ENCODE assay signal across 22 mouse cellular contexts in the genomic region with DNA sequence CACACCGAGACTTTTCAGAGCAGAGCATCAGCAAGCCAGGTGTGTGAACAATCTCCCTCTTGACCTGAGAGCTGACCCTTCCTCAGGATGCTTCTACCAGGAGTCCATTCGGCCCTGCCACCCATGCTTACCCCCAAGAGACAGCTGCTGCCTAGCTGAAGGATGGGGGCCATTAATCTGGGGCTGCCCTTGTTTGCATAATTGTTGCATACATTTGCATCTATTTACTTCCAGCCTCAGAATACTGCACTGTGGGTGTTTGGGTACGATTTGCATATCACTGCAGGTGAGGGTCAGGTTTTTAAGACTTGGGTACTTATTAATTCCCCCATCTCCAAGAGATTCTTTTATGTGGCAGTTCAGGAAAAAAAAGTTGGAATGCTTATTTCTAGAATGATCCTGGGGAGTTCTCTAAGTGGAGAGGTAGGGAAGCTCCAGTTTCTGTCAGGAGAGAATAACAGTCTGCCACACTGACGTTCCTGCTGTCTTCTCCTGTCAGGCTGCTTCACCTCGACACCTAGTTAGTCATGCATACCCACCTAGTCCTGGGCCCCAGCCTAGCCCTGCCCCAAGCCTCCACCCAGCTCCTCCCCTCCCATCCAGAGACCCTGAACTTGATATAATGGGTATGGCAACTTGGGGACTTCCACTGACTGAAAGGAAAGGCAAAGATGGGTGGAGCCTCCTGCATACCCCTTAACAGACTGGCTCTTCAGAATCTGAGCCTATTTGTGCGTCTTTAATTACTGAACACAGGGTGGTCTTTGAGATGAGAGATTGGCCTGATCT. TPM values are rescaled to one million over a fixed set of nuclear protein-coding genes. Genes with fewer than 3 reads are reported as not detected.
DNase-seq lines count a peak whose midpoint lies in the region; ATAC-seq lines count a peak whose summit lies in the region.
"Had no signal": no experiment of that assay in that cellular context is flagged by ENCODE, and none has a peak within 500 bp of the region (broad histone marks: within the 10 kb centered on the region; RNA-seq: fewer than 3 reads in every experiment).

No protein-coding gene starts in this region.

- no peak overlapping the region for H3K9ac ChIP-seq in midbrain, embryonic 12.5 days (replicated peaks)
- no peak overlapping the region for H3K9ac ChIP-seq in forebrain, embryonic 15.5 days (replicated peaks)
- no peak overlapping the region for H3K9ac ChIP-seq in neural tube, embryonic 12.5 days
- H3K9ac ChIP-seq: embryonic facial prominence, embryonic 13.5 days; limb, embryonic 15.5 days; liver, embryonic 15.5 days had no signal

- WGBS in midbrain, embryonic 12.5 days, result 28% methylated on average over 6 of the region's 6 CpGs
- WGBS in midbrain, embryonic 10.5 days, result 38% methylated on average over 6 of the region's 6 CpGs
- WGBS in forebrain, embryonic 15.5 days, result 7% methylated on average over 6 of the region's 6 CpGs
- WGBS in neural tube, embryonic 12.5 days, result 19% methylated on average over 6 of the region's 6 CpGs

- H3K4me1 ChIP-seq in midbrain, embryonic 12.5 days, result peaks cover 17% of the 10 kb centered on the region
- H3K4me1 ChIP-seq in midbrain, embryonic 10.5 days, result peaks cover 6% of the 10 kb centered on the region
- H3K4me1 ChIP-seq in forebrain, embryonic 15.5 days, result peaks cover 30% of the 10 kb centered on the region
- H3K4me1 ChIP-seq in neural tube, embryonic 12.5 days, result peaks cover 15% of the 10 kb centered on the region
- H3K4me1 ChIP-seq: limb, embryonic 15.5 days; liver, embryonic 15.5 days had no signal

- DNase-seq in midbrain, embryonic 10.5 days (ENCODE audit: low spot score), result no peak
- peak; percentile 23 for DNase-seq in ES-CJ7 (ENCODE audit: low read depth, low spot score)
- no peak for DNase-seq in spleen, postnatal 4 days (ENCODE audit: low spot score in 2 of 2)
- DNase-seq in right cerebral cortex, postnatal 4 days, result no peak
- no peak for DNase-seq in thymus, postnatal 4 days
- DNase-seq: adrenal gland, adult 8-10 months; cerebellum, adult 9-11 months; gastrocnemius, postnatal 25 days; kidney, adult 11 months; thymus, postnatal 14 days had no signal

- H3K27me3 ChIP-seq in midbrain, embryonic 12.5 days, result no peaks in the 10 kb centered on the region
- H3K27me3 ChIP-seq in midbrain, embryonic 10.5 days (ENCODE audit: low read depth, poor library complexity, severe bottlenecking), result no peaks in the 10 kb centered on the region
- H3K27me3 ChIP-seq in forebrain, embryonic 15.5 days, result no peaks in the 10 kb centered on the region
- H3K27me3 ChIP-seq in neural tube, embryonic 12.5 days (replicated peaks), result no peaks in the 10 kb centered on the region; the same call in 1 of the 2 replicates
- H3K27me3 ChIP-seq: embryonic facial prominence, embryonic 13.5 days; limb, embryonic 15.5 days; liver, embryonic 15.5 days; Patski had no signal

- H3K27ac ChIP-seq in midbrain, embryonic 12.5 days (replicated peaks), result 0 out of 2 replicates have a peak overlapping the region, but pooled peaks have one; percentile 27
- no peak overlapping the region for H3K27ac ChIP-seq in midbrain, embryonic 10.5 days (replicated peaks)
- peak overlapping the region; percentile 80 for H3K27ac ChIP-seq in forebrain, embryonic 15.5 days (replicated peaks)
- H3K27ac ChIP-seq in neural tube, embryonic 12.5 days, result 0 out of 2 replicates have a peak overlapping the region, but pooled peaks have one; percentile 10
- H3K27ac ChIP-seq: embryonic facial prominence, embryonic 13.5 days; kidney, postnatal 0 days; limb, embryonic 15.5 days; liver, embryonic 15.5 days; macrophage had no signal

- 0 out of 2 replicates have a peak, but pooled peaks have one; percentile 34 for ATAC-seq in midbrain, embryonic 12.5 days (ENCODE audit: low FRiP score, low read depth)
- peak; percentile 74 for ATAC-seq in forebrain, embryonic 15.5 days (replicated peaks)
- ATAC-seq in neural tube, embryonic 12.5 days (ENCODE audit: low FRiP score, low read depth), result peak; percentile 87
- ATAC-seq: Patski had no signal

- H3K36me3 ChIP-seq in midbrain, embryonic 12.5 days, result no peaks in the 10 kb centered on the region
- H3K36me3 ChIP-seq in midbrain, embryonic 10.5 days, result no peaks in the 10 kb centered on the region
- no peaks in the 10 kb centered on the region for H3K36me3 ChIP-seq in forebrain, embryonic 15.5 days
- H3K36me3 ChIP-seq in neural tube, embryonic 12.5 days, result no peaks in the 10 kb centered on the region
- H3K36me3 ChIP-seq: embryonic facial prominence, embryonic 13.5 days; limb, embryonic 15.5 days; liver, embryonic 15.5 days had no signal

- H3K4me2 ChIP-seq in midbrain, embryonic 12.5 days (replicated peaks), result no peak overlapping the region
- H3K4me2 ChIP-seq in forebrain, embryonic 15.5 days (replicated peaks), result peak overlapping the region; percentile 15; the same call in 1 of the 2 replicates
- H3K4me2 ChIP-seq in neural tube, embryonic 12.5 days (replicated peaks), result no peak overlapping the region
- H3K4me2 ChIP-seq: embryonic facial prominence, embryonic 13.5 days; limb, embryonic 15.5 days; liver, embryonic 15.5 days had no signal

- no peaks in the 10 kb centered on the region for H3K9me3 ChIP-seq in midbrain, embryonic 12.5 days
- no peaks in the 10 kb centered on the region for H3K9me3 ChIP-seq in midbrain, embryonic 10.5 days (replicated peaks)
- H3K9me3 ChIP-seq in forebrain, embryonic 15.5 days, result no peaks in the 10 kb centered on the region
- H3K9me3 ChIP-seq in neural tube, embryonic 12.5 days, result no peaks in the 10 kb centered on the region
- H3K9me3 ChIP-seq: embryonic facial prominence, embryonic 13.5 days; limb, embryonic 15.5 days; liver, embryonic 15.5 days had no signal

- no peak overlapping the region for H3K4me3 ChIP-seq in midbrain, embryonic 12.5 days
- no peak overlapping the region for H3K4me3 ChIP-seq in midbrain, embryonic 10.5 days
- no peak overlapping the region for H3K4me3 ChIP-seq in forebrain, embryonic 15.5 days
- H3K4me3 ChIP-seq in neural tube, embryonic 12.5 days, result no peak overlapping the region
- H3K4me3 ChIP-seq: embryonic facial prominence, embryonic 13.5 days; limb, embryonic 15.5 days; liver, embryonic 15.5 days had no signal

RNA-seq across cellular contexts. Expression of a gene that starts 14.8 kb away (rescaled TPM):
- polyA plus RNA-seq in midbrain, embryonic 12.5 days (2016; fragmentation: Nextera tagmentation; extraction: Ambion mirVana), result not detected in 2 replicates
- polyA plus RNA-seq in midbrain, embryonic 10.5 days (2016; fragmentation: Nextera tagmentation; extraction: Ambion mirVana), result not detected in 2 replicates
- polyA plus RNA-seq in forebrain, embryonic 15.5 days (2015; fragmentation: Nextera tagmentation; extraction: Ambion mirVana), result not detected in 2 replicates
- polyA plus RNA-seq in neural tube, embryonic 12.5 days (2016; fragmentation: Nextera tagmentation; extraction: Ambion mirVana), result not detected in 2 replicates
- polyA plus RNA-seq: C2C12; embryonic facial prominence, embryonic 13.5 days; heart, embryonic 16.5 days; kidney, postnatal 0 days; limb, embryonic 15.5 days; liver, embryonic 15.5 days; lung, embryonic 16.5 days; macrophage; Patski had no signal

RNA-seq across cellular contexts. Expression of a gene that starts 42.5 kb away (rescaled TPM):
- 13.4 and 20.1 TPM in 2 replicates for polyA plus RNA-seq in midbrain, embryonic 12.5 days (2016; fragmentation: Nextera tagmentation; extraction: Ambion mirVana)
- polyA plus RNA-seq in midbrain, embryonic 10.5 days (2016; fragmentation: Nextera tagmentation; extraction: Ambion mirVana), result 6.9 and 10.9 TPM in 2 replicates
- 13.9 and 14.3 TPM in 2 replicates for polyA plus RNA-seq in forebrain, embryonic 15.5 days (2015; fragmentation: Nextera tagmentation; extraction: Ambion mirVana)
- 13.5 and 14.7 TPM in 2 replicates for polyA plus RNA-seq in neural tube, embryonic 12.5 days (2016; fragmentation: Nextera tagmentation; extraction: Ambion mirVana)
- polyA plus RNA-seq: macrophage had no signal

Comparison
In these comparisons a context has a peak if more than half of its experiments do, and no peak if none do; other contexts are left out.
1. ATAC-seq: peak in every context shown above with its lines; median percentile 87 in neural tube, embryonic 12.5 days; 74 in forebrain, embryonic 15.5 days; 34 in midbrain, embryonic 12.5 days.